Mouse (Mus musculus): ENCODE measurements around the gene Fam24b.
A peak's percentile ranks its signal among the peaks of the same experiment; 100 is the strongest.

DNA sequence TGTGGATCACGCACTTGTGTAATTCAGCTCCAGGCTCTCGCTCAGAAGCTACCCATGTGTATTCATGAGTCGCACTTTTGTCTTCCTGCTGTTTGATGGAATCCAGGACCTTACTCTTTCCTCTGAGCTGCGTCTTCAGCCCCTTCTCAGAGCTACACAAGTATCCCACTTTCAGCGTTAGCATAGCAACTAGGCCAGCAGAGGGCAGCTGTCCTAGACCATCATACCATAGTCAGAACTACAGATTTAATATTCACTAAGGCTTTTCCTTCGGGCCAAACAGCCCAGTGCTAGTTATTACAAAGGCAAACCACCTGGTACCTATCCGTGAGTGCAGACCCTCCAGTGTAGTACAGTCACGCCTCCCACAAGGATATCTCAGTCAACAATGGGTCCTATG is 32.2 kb downstream of the Fam24b start:
- peak; percentile 45 for TF ChIP-seq CTCF (IDR thresholded peaks at IDR 0.05; ENCODE audit: low read depth)
- TF ChIP-seq EP300 (optimal IDR thresholded peaks at IDR 0.05), result no peak
